Mouse (Mus musculus): ENCODE data around the gene Pcif1.

DNA sequence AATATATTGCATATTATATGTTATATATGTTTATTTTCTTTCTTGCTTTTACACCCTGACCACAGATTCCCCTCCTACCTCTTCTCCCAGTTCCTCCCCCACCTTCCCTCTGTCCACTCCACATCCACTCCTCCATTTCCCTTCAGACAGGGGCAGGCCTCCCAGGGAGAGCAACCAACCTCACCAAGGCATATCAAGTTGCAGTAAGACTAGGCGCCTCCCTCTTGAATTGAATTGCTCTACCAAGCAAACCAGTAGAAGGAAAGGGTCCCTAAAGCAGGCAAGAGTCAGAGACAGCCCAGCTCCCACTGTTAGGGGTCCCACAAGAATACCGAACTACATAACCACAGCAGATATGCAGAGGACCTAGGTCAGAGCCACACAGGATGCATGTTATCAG is 19.9 kb upstream of the Pcif1 start:
- no peak for TF ChIP-seq CTCF (IDR thresholded peaks at IDR 0.05)
- no peak for TF ChIP-seq POLR2A (IDR thresholded peaks at IDR 0.05; ENCODE audit: insufficient read depth, low read depth, low read length)
- TF ChIP-seq EP300 (IDR thresholded peaks at IDR 0.05; ENCODE audit: insufficient read depth, low read depth, low read length), result no peak

All from heart, adult 2 months (tissue).